Mouse (Mus musculus): Measurements from ENCODE around the gene Jag2.

Gene Jag2

DNA sequence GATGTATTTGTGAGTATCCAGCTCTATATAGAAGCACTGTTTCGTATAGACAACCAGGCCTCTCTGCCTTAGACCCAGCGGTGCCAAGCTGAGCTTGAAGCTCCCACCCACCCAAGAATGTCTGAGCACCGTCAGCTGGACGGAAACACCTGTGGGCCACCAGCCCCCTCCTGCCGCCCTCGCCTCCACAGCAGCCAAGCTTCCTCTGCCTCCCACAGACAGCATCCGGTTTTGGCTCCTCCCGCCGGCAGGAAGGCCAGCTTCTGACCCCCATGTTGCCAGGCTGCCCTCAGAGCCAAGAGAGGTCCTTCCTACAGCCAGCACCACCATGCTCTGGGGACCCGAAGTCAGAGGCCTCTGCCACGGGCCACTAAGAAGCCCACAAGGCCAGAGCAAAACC is 15.0 kb downstream of the Jag2 start:
- in situ Hi-C loops (cut with MboI; ENCODE audit: low pct_unique_long_range_greater_than_20kb in 1 of 2, low sequenced_read_pairs in 2 of 2, unreplicated experiment in 1 of 2) = no loop called here

DNA sequence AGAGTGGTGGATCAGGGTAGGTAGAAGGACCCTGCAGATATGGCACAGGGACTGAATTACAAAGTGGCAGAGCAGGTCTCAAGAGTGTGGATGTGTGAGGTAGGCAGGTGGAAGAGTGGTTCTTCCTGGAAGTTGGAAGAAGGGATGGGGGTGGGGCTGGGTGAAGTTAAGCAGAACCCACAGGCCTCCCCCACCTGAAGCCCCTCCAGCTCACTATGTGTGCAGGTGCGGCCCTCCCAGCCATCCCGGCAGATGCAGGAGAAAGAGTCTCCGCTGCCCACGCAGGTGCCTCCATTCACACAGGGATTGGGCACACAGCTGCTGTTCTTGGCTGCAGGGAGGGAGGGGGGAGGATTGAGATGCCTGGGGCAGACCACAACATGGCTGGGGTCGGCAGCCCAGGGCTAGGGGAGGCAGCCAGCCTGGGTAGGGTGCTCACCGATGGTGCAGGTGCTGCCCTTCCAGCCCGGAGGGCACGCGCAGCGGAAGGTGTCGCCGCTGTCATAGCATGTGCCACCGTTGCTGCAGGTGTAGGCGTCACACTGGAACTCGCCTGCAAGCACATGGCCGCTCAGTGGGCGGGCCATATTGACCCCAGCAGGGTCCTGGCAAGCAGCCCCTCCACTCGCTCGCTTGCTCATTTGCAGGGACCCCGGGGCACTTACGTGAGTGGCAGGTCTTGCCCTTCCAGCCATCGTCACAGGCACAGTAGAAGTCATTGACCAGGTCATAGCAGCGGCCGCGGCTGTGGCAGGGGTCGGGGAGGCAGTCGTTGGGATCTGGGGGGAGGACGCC is 16.4 kb downstream of the Jag2 start:
- in situ Hi-C loops (cut with MboI; ENCODE audit: low pct_unique_long_range_greater_than_20kb in 1 of 2, low sequenced_read_pairs in 2 of 2, unreplicated experiment in 1 of 2) = no loop called here

DNA sequence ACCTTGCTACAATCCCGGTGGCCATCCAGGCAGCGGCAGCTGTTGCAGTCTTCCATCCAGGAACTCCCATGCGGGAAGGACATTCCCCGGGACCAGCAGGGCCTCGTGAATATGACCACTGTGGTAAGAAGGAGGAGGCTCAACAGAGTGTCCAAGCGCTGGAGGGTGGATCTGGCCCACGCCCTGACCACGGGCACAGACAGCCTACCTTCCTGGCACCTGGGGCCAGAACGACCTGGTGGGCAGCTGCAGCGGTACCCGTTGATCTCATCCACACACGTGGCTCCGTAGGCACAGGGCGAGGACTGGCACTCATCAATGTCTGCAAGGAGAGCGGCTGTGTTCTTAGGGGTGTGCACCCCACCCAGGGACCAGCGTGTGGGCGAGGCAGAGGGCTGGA is 17.9 kb downstream of the Jag2 start:
- in situ Hi-C loops (cut with MboI; ENCODE audit: low pct_unique_long_range_greater_than_20kb in 1 of 2, low sequenced_read_pairs in 2 of 2, unreplicated experiment in 1 of 2) = no loop called here

DNA sequence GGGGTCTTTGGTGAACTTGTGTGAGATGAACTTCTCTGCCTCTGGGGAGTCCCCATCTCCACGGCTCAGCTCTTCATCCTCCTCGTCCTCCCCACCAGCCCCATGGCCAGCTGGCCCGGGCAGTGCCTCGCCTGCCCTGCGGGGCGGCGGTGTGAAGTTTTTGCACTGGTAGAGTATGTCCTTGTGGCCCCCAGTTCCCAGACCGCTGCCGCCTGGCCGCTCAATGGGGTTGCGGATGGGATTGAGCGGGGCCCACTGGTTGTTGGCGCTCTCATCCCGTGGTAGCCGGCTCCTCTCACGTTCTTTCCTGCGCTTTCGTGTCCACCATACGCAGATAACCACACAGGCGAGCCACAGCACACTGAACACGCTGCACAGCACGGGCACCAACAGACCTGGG is 20.6 kb downstream of the Jag2 start:
- in situ Hi-C loops (cut with MboI; ENCODE audit: low pct_unique_long_range_greater_than_20kb in 1 of 2, low sequenced_read_pairs in 2 of 2, unreplicated experiment in 1 of 2) = no loop called here

DNA sequence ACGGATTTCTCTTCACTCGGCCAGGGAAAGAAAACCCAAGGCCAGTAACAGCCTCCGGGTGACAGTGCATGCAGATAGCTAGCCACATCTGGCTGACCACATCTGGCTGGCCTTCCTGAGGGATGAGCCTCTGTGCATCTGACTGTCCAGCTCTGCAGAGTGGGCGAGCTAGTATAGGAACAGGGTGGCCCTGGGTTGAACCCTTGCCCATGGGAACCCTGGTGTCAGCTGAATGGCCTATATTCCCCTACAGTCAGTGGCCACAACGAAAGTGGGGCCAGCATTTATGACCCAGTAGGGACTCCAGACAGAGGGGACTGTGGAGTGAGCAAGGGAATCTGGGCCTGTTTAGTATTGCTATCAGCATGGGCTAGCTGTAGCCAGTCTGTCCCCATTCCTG is 24.6 kb downstream of the Jag2 start:
- in situ Hi-C loops (cut with MboI; ENCODE audit: low pct_unique_long_range_greater_than_20kb in 1 of 2, low sequenced_read_pairs in 2 of 2, unreplicated experiment in 1 of 2) = no loop called here

DNA sequence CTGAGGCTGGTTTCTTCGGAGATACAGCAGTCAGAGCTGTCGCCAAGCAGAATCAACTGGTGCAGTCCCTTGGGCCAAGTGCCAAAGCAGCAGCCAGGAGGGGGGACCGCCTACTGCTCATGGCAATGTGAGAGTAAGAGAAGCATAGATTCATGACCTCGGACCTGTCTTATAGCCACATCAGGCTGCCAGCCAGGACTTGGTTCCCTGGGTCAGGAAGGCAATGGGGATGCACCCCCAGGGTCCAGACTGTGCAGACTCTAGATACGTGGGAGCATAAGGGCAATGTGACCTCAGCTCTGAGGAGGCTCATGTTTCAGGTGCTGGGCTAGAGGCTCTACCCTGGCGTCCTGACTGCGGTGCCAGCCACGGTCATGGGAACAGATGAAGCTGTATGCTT is 25.6 kb downstream of the Jag2 start:
- in situ Hi-C loops (cut with MboI; ENCODE audit: low pct_unique_long_range_greater_than_20kb in 1 of 2, low sequenced_read_pairs in 2 of 2, unreplicated experiment in 1 of 2) = no loop called here

DNA sequence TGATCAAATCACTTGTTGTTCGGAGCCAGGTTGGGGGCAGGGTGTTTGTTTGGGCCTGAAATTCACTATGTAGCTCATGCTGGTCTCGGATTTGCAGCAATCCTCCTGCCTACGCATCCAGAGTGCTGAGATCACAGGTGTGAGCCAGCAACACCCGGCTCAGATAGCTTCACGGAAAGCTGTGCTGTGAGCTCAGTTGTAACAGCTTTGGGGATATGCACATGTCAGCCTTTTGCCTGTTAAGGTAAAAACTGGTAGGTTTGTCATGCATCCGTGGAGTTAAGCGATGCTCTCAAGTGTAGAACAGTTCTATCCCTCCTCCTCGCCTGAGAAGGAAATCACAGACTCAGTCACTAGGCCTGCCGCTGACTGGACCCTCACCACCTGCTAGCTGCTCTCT is 28.9 kb downstream of the Jag2 start:
- in situ Hi-C loops (cut with MboI; ENCODE audit: low pct_unique_long_range_greater_than_20kb in 1 of 2, low sequenced_read_pairs in 2 of 2, unreplicated experiment in 1 of 2) = no loop called here

DNA sequence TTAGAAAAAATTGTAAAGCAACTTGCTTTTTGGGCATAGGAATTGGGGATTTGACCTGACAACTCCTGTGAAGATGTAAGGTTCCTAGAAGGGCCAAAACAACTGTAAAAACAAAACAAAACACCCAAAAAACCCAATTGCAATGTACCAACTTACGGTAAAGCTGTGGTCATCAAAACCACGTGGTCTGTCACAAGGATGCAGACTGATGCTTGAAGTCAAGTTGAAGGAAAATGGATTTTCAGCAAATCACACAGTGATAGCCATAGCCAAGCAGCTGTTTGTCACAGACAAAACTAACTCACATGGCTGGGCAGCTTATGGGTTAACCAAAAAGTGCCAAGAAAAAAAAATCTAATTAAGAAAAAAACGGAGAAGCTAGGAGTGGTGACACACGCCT is 30.6 kb downstream of the Jag2 start:
- in situ Hi-C loops (cut with MboI; ENCODE audit: low pct_unique_long_range_greater_than_20kb in 1 of 2, low sequenced_read_pairs in 2 of 2, unreplicated experiment in 1 of 2) = no loop called here

DNA sequence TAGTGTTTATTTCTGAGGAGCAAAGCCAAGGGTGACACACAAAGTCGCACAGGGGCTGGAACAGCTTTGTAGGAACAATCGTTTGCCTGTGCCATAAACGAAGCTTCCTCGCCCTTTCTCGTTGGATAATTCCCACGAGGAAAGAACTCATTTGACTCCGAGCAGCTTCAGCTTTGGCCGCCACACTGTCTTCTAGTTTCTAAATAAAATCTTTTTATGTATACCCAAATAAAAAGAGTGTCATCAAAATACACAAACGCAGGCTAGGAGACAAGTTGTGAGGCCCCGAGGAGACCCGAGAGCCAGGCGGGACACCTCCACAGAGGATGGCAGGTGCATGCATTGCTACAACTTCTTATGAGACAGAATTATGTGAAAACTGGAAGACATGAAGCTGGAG is 31.2 kb downstream of the Jag2 start:
- in situ Hi-C loops (cut with MboI; ENCODE audit: low pct_unique_long_range_greater_than_20kb in 1 of 2, low sequenced_read_pairs in 2 of 2, unreplicated experiment in 1 of 2) = no loop called here

DNA sequence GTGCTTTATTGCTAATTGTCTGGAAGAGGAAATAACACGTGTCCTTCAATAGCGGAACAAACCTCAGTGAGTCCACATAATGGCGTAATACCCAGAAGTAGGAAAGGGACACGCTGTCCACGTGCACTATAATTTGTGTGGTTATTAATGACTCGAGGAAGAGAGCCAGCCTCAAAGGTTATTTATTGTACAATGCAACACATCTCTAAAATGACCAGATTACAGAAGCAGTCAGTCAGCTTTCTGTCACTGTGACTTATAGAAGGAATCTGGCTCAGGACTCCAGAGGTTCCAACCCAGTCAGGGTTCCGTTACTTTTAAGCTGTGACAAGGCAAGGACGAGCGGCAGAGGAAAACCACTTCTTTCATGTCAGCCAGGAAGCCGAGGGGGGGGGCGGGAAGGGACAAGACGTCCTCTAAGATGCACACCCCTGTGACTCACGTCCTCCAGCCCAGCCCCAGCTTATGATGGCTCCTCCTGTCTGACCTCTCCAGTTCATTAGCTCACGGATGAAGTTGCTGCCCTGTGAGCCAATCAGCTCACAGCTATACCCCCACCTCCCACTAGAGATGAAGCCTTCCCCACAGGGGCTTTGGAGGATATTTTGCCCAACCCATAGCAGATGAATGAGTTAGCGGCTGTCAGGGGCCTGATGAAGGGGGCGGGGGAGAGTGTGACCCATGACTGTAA is 31.9 kb downstream of the Jag2 start:
- in situ Hi-C loops (cut with MboI; ENCODE audit: low pct_unique_long_range_greater_than_20kb in 1 of 2, low sequenced_read_pairs in 2 of 2, unreplicated experiment in 1 of 2) = no loop called here

DNA sequence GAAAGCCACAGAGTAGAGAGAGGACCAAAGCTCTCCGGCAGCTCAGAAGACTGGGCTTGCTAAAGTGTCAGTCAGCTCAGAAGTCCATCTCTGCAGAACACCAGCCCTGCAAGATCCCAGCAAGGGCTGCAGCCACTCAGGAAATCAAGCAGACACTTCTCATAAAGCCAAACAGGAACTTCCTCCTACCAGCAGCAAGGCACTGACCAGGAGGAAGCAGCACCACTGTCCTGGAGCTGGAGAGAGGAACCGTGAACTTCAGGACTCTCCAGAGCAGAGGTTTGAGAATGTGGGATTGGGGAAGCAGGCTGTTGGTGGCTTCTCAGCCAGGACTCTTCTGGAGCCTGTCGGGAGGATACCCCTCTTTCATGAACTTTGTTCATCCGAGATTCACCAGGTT is 34.6 kb downstream of the Jag2 start:
- in situ Hi-C loops (cut with MboI; ENCODE audit: low pct_unique_long_range_greater_than_20kb in 1 of 2, low sequenced_read_pairs in 2 of 2, unreplicated experiment in 1 of 2) = no loop called here

DNA sequence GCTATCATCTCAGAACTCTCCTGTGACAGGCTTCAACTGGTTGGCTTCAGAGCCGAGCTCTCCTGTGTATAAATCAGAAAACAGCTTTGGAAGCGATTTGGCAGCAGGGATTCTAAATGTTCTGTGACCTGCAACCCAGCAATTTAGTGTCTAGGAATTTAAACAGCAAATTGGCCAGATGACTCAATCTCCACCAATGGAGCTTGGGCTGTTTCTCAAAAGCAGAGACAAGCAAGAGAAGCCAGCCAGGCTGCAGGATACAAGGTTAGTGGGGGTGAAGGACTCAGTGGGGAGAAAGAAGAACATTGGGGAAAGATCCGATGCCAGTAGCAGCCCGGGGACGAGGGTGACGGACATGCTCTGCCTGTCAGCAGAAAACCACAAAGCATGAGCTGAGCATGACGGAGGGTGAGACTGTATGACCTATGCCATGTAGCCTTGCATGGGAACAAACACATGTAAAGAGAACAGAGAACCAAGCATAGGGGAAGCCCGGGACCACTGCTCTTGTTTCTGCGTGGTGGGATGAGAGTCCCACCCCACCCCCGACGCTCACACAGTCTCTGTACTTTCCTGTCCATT is 35.2 kb downstream of the Jag2 start:
- in situ Hi-C loops (cut with MboI; ENCODE audit: low pct_unique_long_range_greater_than_20kb in 1 of 2, low sequenced_read_pairs in 2 of 2, unreplicated experiment in 1 of 2) = no loop called here

DNA sequence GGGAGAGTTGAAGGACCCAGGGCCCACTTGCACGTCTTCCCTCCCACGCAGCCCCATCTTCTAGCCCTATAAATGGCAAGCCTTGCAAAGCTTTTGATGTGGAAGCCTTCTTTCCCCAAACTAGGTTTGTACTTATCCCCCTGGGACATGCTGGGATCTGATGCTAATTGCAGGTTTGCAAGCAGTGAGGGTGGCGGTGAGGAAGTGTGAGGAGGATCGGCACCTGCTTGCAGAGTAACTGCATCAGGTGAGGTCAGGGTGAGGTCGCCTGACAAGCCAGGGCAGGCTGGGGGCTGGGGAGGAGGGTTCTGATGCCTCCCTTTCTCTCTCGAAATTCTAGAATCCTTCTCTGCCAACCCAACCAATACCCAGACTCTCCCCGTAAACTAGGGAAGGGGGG is 44.1 kb downstream of the Jag2 start:
- in situ Hi-C loops (cut with MboI; ENCODE audit: low pct_unique_long_range_greater_than_20kb in 1 of 2, low sequenced_read_pairs in 2 of 2, unreplicated experiment in 1 of 2) = no loop called here

DNA sequence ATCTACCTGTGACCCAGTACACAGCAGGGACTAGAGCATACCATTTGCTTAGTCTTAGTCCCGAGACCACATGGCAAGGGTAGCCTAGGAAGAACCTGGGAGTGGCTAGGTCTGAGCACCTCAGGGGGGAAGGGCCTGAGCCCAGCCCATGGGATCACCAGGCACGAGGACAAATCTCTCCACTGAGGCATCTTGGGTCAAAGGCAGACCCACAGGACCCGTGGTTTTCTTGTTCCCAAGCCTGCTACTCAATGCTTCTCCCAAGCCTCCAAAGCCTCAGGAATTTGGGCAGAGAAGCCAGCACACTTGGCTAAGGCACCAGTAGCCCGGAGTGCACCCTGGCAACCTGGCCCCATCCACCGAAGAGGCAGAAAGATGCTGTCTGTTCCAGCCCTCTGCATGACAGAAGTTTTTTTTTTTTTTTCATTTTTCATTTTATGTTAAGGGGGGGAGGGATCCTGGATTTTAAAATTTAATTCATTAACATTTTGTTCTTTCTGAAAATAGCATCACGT is 48.2 kb downstream of the Jag2 start:
- in situ Hi-C loops (cut with MboI; ENCODE audit: low pct_unique_long_range_greater_than_20kb in 1 of 2, low sequenced_read_pairs in 2 of 2, unreplicated experiment in 1 of 2) = no loop called here

DNA sequence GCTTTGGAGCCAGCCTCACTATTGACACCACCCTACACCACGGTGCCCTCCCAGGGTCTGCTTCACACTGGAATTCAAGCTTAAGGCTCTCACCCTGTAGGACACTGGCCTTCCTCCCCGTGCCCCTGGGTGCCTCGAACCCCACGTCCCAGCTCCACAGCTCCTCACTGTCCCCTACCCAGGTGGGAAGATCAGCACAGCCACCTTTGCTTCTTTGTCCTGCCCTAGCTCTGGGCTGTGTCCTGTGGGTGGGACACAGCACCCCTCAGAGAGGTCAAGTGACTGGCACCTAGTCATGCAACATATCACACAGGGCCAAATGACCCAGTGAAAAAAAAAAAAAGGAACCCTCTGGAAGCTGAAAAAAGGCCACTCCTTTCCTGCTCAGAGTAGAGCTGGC is 48.9 kb downstream of the Jag2 start:
- in situ Hi-C loops (cut with MboI; ENCODE audit: low pct_unique_long_range_greater_than_20kb in 1 of 2, low sequenced_read_pairs in 2 of 2, unreplicated experiment in 1 of 2) = no loop called here

DNA sequence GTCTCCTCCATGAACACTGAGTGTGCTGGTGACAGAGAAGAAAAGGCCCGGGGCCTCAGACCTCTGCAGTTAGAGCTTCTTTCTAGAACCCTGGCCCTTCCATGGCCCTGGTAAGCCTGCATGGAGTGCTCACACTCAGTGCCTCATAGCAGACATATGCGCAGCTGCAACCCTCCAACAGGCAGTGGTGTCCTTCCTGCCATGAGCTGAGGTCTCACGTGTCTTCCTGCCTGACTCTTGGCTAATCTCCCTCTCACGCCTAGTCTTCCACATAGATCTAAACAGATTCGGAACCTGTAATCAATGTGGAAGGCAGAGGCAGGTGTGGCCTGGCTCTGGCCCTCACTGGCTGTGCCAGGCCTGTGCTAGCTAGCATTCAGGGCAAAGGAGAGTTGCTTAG is 49.8 kb downstream of the Jag2 start:
- in situ Hi-C loops (cut with MboI; ENCODE audit: low pct_unique_long_range_greater_than_20kb in 1 of 2, low sequenced_read_pairs in 2 of 2, unreplicated experiment in 1 of 2) = loop anchor here in 1 of 2 experiments (10.0 kb wide), 1 partner anchor 305 kb away; the partner anchor contains the start of gene Tmem121

DNA sequence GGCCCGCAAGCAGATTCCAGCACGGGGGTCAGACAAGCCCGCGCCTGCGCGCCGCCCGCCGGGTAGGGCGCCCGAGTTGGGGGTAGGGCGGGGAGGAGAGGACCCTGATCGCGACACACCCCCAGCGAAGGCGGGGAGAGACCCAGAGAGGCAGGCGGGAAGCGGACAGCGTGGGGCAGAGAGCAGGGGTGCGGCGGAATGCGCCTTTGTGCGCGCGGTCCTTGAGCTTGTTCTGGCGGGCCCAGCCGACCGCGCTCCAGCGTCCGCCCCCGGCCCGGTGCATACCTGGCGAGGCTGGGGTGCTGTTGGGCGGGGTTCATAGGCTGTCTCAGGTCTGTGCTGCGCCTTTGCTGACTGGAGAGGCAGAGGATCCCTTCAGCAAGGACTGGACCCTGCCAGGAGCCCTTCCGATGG is 52.0 kb downstream of the Jag2 start:
- in situ Hi-C loops (cut with MboI; ENCODE audit: low pct_unique_long_range_greater_than_20kb in 1 of 2, low sequenced_read_pairs in 2 of 2, unreplicated experiment in 1 of 2) = loop anchor here in 1 of 2 experiments (10.0 kb wide), 1 partner anchor 307 kb away; the partner anchor contains the start of gene Tmem121

DNA sequence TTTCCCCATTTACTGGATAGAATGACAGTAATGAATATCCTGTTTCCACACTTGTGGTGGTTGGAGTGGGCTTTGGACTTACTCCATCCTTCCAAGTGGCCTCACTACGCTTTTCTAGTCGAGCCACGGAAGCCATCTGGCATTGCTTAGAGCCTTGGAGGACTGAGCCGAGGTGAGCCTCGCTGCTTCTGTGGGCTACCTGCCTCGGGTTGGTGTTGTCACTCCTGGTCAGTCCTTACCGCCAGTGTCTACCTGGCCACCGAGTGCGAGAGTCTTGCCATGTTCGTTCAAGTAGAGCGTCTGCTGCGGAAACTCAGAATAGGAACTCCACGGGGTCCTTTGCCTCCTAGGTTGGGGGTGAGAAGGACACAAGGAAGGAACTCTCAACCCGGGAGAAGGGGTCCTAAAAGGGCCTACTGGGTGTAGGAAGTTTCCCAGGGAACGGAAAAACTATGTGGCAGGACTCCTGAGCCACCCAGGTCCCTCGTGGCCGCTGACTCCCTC is 52.5 kb downstream of the Jag2 start:
- in situ Hi-C loops (cut with MboI; ENCODE audit: low pct_unique_long_range_greater_than_20kb in 1 of 2, low sequenced_read_pairs in 2 of 2, unreplicated experiment in 1 of 2) = loop anchor here in 1 of 2 experiments (10.0 kb wide), 1 partner anchor 308 kb away; the partner anchor contains the start of gene Tmem121
